Mouse (Mus musculus) liver (tissue): ENCODE measurements around the gene Psmc3ip.

Experiments used
- DNase-seq: peaks from one replicate; pipeline ENCODE4 v3.0.0-alpha.2; 2020; ENCODE audit warnings: mixed read lengths

The Psmc3ip gene

DNA sequence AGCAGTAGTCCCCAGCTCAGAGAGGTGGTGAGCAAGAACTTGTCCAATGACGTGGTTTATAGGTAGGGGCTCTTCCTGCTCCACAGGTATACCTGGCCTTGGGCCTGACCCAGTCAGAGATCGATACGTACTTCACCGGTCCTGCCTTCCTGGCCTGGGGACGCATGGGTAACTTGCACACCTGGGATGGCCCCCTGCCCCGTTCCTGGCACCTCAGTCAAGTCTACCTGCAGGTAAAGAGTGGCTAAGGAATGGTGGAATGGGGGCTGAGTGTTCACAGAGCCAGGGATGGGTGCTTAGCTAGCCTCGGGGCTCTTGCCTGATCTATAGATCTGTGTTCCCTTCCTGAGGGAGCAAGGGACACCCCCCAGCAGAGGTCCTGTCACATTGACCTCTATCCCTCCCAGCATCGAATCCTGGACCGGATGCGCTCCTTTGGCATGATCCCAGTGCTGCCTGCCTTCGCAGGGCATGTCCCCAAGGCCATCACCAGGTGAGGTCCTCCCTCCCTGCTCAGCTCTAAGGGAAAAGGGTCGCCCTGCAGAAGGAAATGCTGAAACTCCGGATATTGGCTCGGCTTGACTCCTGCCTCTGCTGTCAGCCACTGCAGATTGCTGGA lies 23.3 kb downstream of the Psmc3ip start:
- no peak for DNase-seq

DNA sequence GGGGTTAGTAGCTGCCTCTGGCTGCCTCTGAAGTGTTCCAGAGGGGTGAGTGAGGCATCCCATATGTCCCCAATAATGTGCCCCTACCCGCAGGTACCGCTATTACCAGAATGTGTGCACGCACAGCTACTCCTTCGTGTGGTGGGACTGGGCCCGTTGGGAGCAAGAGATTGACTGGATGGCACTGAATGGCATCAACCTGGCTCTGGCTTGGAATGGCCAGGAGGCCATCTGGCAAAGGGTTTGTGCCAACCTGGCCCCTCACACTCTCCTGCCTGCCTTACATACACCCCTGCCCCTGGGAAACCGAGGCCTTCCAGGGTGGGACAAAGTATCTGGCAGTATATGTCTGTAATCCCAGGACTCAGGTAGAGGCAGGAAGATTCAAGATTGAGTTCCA lies 24.2 kb downstream of the Psmc3ip start:
- no peak for DNase-seq

DNA sequence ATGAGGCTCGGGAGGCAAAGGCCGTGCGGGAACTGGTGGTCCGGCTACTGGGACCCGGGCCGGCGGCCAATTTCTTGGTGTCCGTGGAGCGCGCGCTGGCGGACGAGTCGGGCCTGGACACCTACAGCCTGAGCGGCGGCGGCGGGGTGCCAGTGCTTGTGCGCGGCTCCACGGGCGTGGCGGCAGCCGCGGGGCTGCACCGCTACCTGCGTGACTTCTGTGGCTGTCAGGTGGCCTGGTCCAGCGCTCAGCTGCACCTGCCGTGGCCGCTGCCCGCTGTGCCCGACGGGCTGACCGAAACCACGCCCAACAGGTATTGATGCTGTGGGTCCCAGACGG lies 25.1 kb downstream of the Psmc3ip start:
- no peak for DNase-seq

DNA sequence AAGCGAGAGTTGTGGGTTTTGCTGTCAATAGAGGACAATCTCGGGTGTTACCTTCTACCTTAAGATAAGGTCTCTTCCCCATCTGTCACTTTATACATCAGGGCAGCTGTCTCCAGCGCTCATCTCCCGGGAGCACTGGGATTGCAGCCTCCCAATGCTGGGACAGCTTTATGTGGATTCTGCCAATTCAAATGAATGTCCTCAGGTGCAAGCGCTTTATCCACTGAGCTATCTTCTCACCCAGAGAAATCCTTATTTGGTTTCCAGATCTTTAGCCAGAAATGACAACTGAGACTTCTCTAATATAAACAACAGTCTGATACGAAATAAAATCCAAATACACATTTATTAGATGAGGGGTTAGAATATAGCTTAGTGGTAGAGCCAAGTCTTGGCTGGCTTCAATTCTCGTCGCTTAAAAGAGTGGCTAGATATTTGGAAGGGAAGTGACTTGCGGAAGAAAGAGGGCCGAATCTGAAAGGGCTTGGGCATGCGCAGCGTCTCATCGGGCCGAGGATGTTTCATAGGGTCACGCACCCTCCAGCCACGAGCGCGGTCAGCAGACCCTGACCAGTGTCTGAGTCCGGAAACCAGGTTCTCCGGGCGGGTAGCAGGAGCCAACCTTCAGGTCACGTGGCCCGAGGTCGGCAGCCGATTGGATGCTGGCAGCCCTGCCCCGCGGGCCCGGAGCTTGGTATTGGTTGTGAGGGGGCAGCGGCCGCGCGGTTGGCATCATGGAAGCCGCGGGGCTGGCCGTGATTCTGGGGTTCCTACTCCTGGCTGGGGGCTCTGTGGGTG lies 25.6 kb downstream of the Psmc3ip start, which contains the start of gene Naglu:
Gene Naglu (plus strand): TSS at position 622 of the 798 bp plus-strand sequence.
- DNase-seq = peak; percentile 94

DNA sequence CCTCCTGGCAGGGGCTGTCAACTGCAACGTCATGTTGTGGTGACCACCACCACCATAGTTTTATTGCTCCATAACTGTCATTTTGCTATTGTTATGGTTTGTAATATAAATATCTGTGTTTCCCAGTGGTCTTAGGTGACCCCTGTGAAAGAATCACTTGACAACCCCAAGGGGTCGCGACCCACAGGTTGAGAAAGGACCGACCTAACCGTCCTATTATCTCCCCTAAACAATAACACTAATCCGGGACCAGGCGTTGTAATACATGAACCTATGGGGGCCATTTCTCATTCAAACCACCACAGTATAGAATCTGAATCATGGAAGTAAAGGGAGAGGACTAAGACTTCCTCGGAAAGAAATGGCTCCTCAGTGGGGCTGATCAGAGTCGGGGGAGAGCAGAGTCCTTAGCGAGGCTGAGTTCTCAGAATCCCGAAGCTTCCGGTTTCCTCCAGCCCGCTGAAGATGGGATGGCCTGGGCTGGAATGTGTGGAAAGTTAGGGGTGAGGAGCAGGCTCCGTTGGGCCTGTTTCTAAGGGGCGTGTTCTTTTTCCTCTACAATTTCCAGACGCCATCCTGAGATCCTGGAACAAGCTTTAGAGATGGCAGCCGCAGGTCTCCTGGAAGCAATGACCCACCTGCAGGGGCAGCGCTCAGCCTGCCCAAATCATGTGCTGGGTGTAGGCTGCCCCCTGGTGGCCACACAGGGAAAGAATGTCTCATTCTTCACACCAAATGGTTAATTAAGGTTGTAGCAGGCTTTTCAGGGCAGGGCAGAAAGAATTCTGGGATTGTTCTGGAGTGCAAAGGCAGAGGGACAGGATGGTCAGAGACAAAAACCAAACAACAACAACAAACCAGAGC lies 28.5 kb downstream of the Psmc3ip start:
- peak; percentile 89 for DNase-seq

DNA sequence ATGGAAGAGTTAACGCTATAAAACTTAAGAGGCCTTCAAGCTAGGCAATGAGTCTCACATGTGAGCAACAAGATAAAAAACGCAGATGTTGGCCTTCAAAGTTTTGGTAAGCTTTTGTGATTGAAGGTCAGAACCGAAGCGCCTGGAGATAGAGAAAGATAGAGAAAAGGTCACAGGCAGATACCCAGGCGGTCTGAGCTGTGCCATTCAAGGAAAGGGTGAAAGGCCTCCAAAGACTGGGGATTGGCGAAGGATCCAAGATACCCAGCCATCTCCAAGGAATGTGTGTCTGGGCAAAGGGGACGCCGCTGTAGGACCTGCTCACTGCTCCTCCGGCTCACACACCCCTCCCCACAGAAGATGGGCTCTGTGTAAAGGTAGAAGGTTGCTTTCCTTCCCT lies 30.2 kb downstream of the Psmc3ip start:
- DNase-seq = no peak

DNA sequence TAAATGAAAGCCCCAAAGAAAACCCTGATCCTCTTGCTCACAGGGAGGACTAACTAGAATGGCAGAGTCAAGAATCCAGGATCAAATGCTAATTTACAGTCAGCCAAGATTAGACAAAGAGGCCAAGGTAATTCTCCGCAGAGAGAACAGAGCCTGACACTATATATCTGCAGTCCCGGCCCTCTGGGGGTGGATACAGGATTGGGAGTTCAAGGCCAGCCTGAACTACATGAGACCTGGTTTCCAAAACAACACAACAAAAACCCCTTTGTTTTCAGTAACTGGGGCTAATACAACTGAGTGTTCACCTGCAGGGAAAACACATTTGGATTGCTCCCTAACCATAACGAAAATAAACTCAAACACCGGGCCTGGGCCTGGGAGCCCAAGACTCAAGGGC lies 30.8 kb downstream of the Psmc3ip start:
- no peak for DNase-seq

DNA sequence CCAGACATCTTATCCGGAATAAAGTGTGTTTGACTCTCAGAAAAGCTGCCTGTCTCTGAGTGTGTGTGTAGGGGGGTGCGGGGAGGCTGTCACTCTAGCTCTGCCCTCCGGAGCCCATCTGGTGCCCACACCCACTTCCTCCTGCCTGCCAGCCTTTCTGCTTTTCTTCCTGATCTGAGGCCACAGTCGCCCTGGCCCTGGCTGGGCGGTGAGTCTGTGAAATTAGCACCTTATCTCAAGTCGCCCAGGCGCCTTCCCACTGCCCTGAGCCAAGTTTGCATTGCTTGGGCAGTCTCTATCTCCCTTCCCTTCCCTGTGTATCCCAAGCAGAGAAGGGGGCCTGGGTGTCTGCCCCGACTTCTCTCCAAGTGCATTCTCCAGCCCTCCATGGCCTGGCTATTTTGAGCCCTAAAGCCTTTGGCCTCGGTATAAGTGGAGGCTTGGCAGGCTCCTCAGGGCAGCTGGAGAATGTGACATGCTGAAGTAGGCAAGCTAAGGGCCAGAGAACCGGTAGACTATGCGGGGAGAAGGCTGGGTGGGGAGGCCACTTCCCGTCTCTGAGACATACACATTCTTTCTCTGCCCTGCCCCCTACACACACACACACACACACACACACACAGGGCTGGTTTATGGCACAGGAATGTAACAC lies 31.4 kb downstream of the Psmc3ip start:
- DNase-seq = peak; percentile 95

DNA sequence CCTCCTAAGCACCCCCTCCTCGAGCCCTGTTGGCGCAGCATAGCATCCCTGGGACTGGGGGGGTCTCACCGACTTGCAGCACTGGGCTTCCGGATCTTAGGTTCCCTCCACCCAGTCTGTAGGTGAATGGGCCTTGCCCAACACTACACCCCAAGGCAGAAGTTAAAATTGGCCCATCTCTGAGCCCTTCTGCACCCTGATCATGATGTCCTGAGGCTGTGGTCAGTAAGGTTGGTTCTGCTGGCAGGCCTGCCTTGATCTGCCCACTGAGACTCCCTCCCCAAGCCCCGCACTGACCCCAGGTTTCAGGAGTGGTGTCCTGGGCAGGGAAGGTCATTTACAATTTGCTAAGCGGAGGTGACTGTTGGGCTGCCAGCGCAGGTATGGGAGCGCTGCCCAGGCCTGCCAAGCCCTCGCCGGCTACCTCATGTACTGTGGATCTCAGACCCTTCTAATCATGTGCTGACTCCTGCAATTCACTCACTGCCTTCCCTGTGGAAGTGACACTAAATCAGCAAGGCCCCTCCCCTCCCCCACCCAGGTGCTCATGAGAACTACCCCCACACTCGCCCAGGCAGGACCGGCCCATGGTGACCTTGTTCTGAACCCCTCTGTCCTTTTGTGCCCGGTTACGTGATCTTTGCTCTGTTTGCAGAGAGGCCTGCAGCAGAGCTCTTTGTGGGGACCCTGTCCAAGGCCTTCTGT lies 32.1 kb downstream of the Psmc3ip start:
- DNase-seq = no peak

DNA sequence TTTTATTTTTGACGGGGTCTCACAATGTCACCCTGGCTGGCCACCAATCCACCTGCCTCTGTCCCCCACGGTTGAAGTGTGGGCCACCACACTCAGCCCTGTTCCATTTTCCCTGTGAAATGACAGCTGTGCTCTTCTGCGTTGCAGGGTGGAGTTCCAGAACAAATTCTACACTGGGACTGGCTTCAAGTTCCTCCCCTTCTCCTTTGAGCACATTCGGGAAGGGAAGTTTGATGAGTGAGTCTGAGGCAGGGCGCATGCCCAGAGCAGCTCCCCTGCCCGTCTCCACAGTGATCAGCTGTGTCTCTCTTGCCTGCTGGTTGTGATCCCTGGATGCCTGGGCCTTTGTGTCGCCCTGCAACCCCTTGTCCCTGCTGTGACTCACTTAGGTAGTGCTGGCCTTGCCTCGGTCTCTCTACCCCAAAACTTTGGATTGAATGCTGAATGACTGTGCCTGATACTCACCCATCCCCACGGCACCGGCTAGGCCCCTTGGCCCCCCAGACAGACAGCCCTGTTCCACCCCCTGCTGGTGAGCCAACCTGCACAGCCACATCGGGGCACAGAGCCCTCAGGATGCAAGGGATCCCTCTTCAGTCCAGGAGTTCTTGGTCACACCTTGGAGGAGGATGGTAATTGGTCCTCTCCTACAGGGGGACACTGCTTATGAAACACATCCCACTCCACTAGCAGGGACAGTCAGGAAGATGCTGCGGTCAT lies 32.9 kb downstream of the Psmc3ip start:
- no peak for DNase-seq

DNA sequence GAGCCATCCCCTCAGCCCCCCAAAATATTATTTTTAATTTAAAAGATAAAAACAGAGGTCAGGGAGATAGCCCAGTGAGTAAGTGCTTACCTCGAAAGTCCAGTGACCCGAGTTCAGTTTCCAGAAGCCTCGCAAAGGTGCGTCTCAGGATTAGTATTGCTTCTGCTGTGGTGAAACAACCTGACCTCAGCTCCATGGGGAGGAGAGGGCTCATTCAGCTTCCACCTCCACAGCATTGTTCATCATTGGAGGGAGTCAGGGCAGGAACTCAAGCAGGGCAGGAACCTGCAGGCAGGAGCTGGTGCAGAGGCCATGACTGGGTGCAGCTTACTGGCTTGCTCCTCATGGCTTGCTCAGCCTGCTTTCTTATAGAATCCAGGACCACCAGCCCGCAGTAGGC lies 34.2 kb downstream of the Psmc3ip start:
- DNase-seq = no peak

DNA sequence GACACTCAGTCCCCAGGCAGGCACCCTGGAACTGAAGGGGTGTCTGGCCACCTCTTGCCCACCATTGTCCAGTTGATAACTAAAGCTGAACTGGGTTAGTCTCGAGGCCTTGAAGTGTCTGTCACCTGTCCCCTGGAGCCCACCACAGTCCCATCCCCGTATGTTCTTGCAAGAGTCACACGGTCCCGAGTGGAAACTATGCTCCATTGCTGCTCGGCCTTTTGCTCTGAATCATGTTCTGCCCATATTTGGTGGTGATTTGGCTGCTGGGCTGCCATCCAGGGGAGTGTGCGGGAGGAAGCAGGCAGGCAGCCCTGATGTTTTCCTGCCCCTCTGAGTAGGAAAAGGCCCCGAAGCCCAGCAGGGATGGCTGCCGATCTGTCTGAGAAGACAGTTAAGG lies 35.1 kb downstream of the Psmc3ip start:
- DNase-seq = no peak

DNA sequence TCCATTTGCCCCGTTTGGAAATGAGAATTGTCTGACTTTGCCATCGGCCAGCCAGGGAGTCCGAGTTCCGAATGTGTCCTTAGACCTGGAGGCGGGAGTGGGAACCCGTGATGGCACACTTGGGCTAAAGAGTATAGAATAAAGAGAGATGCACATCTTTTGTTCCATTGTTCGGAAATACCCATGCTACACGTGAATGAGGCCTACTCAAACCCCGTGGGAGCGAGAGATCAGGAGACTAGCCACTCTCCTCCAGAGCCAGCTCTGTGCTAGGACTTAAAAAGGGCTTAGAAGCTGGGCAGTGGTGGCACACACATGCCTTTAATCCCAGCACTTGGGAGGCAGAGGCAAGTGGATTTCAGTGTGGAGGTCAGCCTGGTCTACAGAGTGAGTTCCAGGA lies 35.8 kb downstream of the Psmc3ip start:
- no peak for DNase-seq

DNA sequence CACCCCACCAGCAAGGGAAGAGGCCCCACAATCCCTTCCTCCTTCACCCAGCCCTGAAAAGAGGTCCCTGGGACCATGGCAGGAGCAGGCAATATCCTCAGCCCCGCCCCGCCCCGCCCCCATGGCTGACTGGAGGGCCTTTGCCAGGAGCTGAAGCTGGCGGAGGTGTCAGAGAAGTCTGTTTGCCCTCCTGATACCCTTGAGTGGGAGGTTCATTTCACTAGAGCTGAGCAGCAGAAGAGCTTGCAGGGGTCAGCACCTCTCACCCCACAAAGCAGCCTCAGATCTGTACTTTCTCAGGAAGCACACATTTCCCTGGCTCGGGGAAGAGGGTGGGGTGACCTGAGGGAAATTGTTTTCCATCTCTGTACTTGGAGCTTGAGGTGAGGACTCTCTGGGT lies 36.5 kb downstream of the Psmc3ip start:
- peak; percentile 56 for DNase-seq

DNA sequence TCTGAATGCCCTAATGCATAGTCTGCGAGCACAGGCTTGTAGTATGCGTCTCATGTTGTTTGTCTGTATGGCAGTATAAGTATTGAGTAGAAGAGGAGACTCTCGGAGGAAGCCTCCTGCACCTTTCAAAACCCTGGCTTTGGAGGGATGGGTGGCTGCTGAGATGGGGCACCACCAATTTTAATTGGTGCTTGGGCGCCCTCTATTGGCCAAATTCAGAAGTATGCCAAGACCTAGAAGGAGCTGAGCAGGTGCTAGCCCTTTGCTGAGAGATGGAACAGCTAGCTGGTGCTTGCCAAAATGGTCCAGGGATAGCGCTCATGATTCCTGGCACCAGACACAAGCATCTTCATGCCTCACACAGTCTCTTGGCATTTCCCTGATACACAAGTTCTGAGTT lies 37.4 kb downstream of the Psmc3ip start:
- peak; percentile 85 for DNase-seq

DNA sequence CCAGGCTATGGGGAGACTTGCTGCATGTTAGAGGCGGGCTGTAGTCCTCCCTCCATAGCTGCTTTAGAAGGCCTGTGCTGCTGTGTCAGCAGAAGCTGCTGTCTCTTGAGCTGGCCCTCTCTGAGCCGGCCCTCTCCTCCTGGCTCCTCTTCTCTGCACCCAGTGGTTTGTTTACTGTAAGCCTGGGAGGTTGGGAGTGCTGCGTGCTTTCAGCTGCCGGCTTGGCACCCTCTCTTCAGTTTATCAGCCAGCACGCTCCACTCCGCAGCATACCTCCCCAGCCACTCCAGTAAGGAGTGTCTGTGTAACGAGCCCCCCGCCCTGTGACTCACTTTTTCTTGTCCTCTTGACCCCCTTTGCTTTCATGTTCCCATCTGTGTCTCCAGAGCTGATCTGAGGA lies 38.4 kb downstream of the Psmc3ip start:
- DNase-seq = peak; percentile 33

DNA sequence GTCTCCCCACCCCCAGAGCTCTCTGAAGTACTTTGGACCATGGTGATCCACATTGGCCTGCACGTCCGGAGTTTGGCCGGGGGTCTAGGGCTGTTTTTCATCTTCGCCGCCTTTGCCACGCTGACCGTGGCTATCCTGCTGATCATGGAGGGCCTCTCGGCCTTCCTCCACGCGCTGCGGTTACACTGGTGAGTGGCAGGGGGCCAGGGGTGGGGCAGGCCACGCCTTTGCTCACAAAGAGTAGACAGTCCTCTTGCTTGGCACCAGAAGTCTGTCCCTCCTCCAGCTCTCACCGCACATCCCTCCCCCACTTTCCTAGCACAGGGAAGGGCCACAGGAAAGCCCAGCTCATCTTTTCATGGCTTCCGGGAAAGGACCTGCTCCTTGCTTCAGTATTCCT lies 39.8 kb downstream of the Psmc3ip start:
- DNase-seq = no peak

DNA sequence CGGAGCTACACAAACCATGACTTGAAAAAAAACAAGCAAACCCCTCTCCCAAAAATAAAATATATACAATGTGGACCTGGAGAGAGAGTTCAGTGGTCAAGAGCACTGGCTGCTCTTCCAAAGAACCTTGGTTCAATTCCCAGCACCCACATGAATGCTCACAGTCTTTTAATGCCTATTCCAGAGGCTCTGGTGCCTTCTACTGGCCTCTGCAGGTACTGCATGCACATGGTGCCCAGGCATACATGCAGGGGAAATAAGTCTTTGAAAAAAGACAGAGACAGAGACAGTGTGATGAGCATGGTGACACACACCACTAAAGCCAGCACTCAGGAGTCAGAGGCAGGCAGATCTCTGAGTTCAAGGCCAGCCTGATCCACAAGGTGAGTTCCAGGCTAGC lies 41.3 kb downstream of the Psmc3ip start:
- peak; percentile 41 for DNase-seq

DNA sequence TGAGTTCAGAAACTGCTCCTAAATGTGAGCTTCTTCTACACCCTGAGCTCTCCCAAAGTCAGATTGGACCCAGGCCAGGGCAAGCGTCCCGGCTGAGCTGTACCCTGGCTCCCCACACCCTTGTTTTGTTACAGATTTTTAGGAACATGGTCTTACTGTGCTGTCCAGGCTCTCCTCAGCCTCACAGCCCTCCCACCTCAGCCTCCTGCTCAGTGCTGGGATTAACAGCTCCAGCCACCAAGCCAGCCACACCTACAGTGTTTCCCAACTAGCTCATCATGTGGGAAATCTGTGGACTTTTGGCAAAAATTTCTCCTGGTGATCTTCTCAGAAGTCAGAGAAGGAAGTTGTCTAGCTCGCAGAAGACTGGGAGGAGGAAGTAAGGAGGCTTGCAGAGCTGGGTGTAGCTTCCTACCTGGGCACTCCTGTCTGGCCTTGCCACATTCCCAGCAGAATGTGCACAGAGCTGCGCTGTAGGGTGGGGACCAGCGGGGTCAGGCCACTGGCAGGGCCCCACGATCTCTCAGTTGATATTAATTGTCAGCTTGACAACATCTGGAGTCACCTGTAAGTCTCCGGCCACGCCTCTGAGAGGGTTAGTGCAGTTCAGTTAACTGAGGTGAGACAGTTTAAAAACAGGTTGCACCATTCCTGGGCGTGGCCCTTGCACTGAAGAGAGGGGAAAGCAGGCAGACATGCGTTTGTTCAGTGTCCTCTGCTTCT lies 42.3 kb downstream of the Psmc3ip start:
- no peak for DNase-seq

DNA sequence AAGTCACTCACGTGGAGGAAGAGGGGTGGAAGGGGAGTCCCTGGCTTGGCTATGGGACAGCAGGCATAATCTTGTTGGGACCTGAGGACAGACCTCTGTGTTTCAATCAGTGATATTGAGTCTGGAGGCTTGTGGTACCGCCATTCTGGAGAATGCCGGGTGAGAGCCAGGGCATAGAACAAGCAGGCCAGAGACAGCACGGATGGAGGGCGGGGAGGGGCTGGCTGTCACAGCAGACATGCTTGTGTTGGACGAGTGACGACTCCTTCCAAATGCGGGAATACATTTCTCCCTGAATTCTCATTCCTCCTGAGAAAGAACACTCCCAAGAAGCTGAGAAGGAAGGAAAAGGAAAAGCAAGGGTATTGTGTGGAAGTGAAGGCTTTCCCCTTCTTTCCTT lies 43.6 kb downstream of the Psmc3ip start:
- no peak for DNase-seq

DNA sequence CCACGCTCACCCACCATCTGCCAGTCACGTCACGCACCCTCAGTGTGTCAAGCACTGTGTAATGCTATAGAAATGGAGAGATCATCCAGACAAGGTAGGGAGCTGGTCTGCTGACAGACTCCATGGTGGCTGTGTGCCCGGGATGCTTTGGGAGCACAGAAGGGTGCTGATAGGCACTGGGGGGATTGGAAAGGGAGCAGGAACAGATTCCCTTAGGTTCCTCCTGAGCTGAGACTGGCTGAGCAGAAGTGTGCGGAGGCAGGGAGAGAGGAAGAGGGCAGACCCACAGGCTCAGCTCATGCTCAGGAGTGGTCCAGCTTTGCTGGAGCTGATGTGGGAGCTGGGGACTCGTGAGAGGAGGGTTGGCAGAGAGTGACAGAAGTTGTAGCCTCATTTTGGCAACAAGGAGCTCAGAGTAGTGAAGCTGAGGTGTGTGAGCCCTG lies 44.2 kb downstream of the Psmc3ip start:
- DNase-seq = no peak
